Mouse (Mus musculus) small intestine, adult 2 months (tissue): ENCODE measurements around the gene Rarg. TPM values are rescaled to one million over a fixed set of nuclear protein-coding genes. Genes with fewer than 3 reads are reported as not detected.

Experiments used
- H3K27ac ChIP-seq: fragments of 200-500 bp; 2 replicates; pipeline ENCODE4 v1.5.1; 2012; ENCODE audit warnings: low read depth, low read length, control low read depth, inconsistent platforms; ENCODE audit not compliant: insufficient read depth
- H3K27me3 ChIP-seq: fragments of 200-500 bp; 2 replicates; pipeline ENCODE4 v1.6.1; 2012; ENCODE audit warnings: mild to moderate bottlenecking, moderate library complexity, low read length, inconsistent platforms; ENCODE audit not compliant: control insufficient read depth, insufficient read depth
- H3K36me3 ChIP-seq: fragments of 200-500 bp; 2 replicates; pipeline ENCODE4 v1.6.1; 2012; ENCODE audit warnings: mild to moderate bottlenecking, low read length, control low read depth, inconsistent platforms; ENCODE audit not compliant: control insufficient read depth, insufficient read depth
- H3K4me1 ChIP-seq: fragments of 200-500 bp; 2 replicates; pipeline ENCODE4 v1.6.1; 2012; ENCODE audit warnings: low read length, inconsistent platforms, mixed read lengths; ENCODE audit not compliant: control insufficient read depth, insufficient read depth, insufficient read length
- H3K4me3 ChIP-seq: fragments of 200-500 bp; 2 replicates; pipeline ENCODE4 v1.5.1; 2012; ENCODE audit warnings: low read depth, mild to moderate bottlenecking, control low read depth, inconsistent platforms, low read length, moderate library complexity
- CTCF ChIP-seq: fragments of 200-500 bp; IDR thresholded peaks from 2 replicates; pipeline ENCODE4 v1.5.1; 2012; ENCODE audit warnings: low read depth, mild to moderate bottlenecking, control low read depth, inconsistent platforms, low read length, moderate library complexity, mixed read lengths; ENCODE audit not compliant: insufficient replicate concordance, insufficient read length; ENCODE audit errors: extremely low read depth
- POLR2A ChIP-seq: fragments of 200-500 bp; IDR thresholded peaks from 2 replicates; pipeline ENCODE4 v1.6.1; 2012; ENCODE audit warnings: low read depth, mild to moderate bottlenecking, control low read depth, inconsistent platforms, low read length, moderate library complexity
- WGBS: fragments of 180-500 bp; shearing (Covaris S2); methylation state at CpG from one replicate; pipeline ENCODE4 v1.1.7; 2018; 5-methylcytosine and 5-hydroxymethylcytosine counted together
- polyA plus RNA-seq: library from polyadenylated mRNA; depleted of rRNA; stranded (reverse); fragments of >200 nt; gene quantifications from 2 replicates; pipeline ENCODE4 v1.2.3, GENCODE M21; 2012

Gene Rarg
- polyA plus RNA-seq, 1 experiment: 6.7 TPM

- 1% methylated on average over 63 of the region's 65 CpGs for WGBS
- Histone ChIP-seq H3K4me3 (peak overlapping the region; percentile 85), H3K4me1 (peaks cover 15% of the 10 kb centered on the region), H3K27me3 (peaks cover 6% of the 10 kb centered on the region), H3K27ac (peak overlapping the region; percentile 79), H3K36me3 (no peaks in the 10 kb centered on the region)
- TF ChIP-seq POLR2A: 0 out of 2 replicates have a peak, but pooled peaks have one; percentile 8
- TF ChIP-seq CTCF: no peak; the same call in 1 of the 2 replicates
Measured at GRCm38 (mm10) chr15:102247252-102248130, 9.8 kb downstream of the Rarg start.

GRCm38 (mm10) chr15:102246866-102247251 lies 10.5 kb downstream of the Rarg start:
- Histone ChIP-seq H3K4me1 (peaks cover 15% of the 10 kb centered on the region), H3K27ac (peak overlapping the region; percentile 91), H3K4me3 (peak overlapping the region; percentile 85), H3K27me3 (peaks cover 6% of the 10 kb centered on the region), H3K36me3 (no peaks in the 10 kb centered on the region)
- TF ChIP-seq POLR2A (0 out of 2 replicates have a peak, but pooled peaks have one; percentile 47), CTCF (no peak)
- 0% methylated on average over 33 of the region's 35 CpGs for WGBS

- H3K4me1 ChIP-seq: peaks cover 15% of the 10 kb centered on the region
Measured at GRCm38 (mm10) chr15:102245891-102246741, 11.2 kb downstream of the Rarg start.

GRCm38 (mm10) chr15:102245461-102245881 lies 11.8 kb downstream of the Rarg start:
- peak overlapping the region; percentile 67 for H3K27ac ChIP-seq
- H3K4me1 ChIP-seq: peaks cover 15% of the 10 kb centered on the region
- H3K4me3 ChIP-seq: peak overlapping the region; percentile 85
- no peaks in the 10 kb centered on the region for H3K36me3 ChIP-seq
- TF ChIP-seq POLR2A (no peak), CTCF (no peak)
- 17% methylated on average over 14 of the region's 14 CpGs for WGBS
- H3K27me3 ChIP-seq: peaks cover 4% of the 10 kb centered on the region

More at GRCm38 (mm10) chr15:102245891-102246741, 11.2 kb downstream of the Rarg start:
- Histone ChIP-seq H3K36me3 (no peaks in the 10 kb centered on the region), H3K27me3 (peaks cover 6% of the 10 kb centered on the region), H3K27ac (peak overlapping the region; percentile 91), H3K4me3 (peak overlapping the region; percentile 85)
- TF ChIP-seq POLR2A (no peak), CTCF (no peak)
- under 1% methylated on average over 41 of the region's 44 CpGs for WGBS

GRCm38 (mm10) chr15:102244306-102245191 lies 12.8 kb downstream of the Rarg start:
- TF ChIP-seq POLR2A: no peak
- TF ChIP-seq CTCF: no peak
- WGBS: 27% methylated on average over 17 of the region's 19 CpGs
- Histone ChIP-seq H3K36me3 (no peaks in the 10 kb centered on the region), H3K27ac (peak overlapping the region; percentile 67; the same call in 1 of the 2 replicates), H3K4me1 (peaks cover 15% of the 10 kb centered on the region), H3K27me3 (peaks cover 2% of the 10 kb centered on the region), H3K4me3 (peak overlapping the region; percentile 33)
